In the genomic region with DNA sequence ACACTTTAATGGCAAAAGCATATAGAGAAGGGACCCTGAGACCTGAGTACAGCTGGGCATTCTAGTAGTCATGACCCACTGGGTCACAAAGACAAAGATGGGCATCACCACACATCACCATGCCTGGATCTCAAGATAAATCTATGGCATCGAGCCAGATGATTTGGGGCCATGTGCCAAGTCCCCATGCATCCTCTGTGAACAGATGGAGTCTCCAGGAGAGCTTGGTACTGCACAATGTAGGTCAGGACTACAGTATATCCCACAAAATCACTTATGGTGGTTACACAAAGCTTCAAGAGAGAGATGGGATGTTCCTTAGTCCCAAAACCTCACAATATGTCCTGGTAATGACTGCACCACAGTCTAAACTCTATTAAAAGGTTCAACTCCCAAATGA, we compare ENCODE assay signal across 19 mouse cellular contexts.
DNase-seq lines count a peak whose midpoint lies in the region; ATAC-seq lines count a peak whose summit lies in the region.
"Had no signal": no experiment of that assay in that cellular context is flagged by ENCODE, and none has a peak within 500 bp of the region (broad histone marks: within the 10 kb centered on the region; RNA-seq: fewer than 3 reads in every experiment).

No protein-coding gene starts in this region.

- no peaks in the 10 kb centered on the region; the same call in 1 of the 2 replicates for H3K4me1 ChIP-seq in midbrain, embryonic 14.5 days (ENCODE audit: control insufficient read depth, insufficient read depth, low read length)
- no peaks in the 10 kb centered on the region; the same call in 1 of the 2 replicates for H3K4me1 ChIP-seq in midbrain, embryonic 15.5 days
- H3K4me1 ChIP-seq: neural tube, embryonic 12.5 days had no signal

- H3K4me3 ChIP-seq in midbrain, embryonic 14.5 days (replicated peaks; ENCODE audit: low read depth, low read length), result no peak overlapping the region
- no peak overlapping the region for H3K4me3 ChIP-seq in midbrain, embryonic 15.5 days
- H3K4me3 ChIP-seq: embryonic facial prominence, embryonic 13.5 days; kidney, embryonic 15.5 days; limb, embryonic 12.5 days; midbrain, embryonic 13.5 days; neural tube, embryonic 12.5 days had no signal

- peak; percentile 51 for ATAC-seq in frontal cortex, adult (ENCODE audit: low TSS enrichment)
- no peak; the same call in 1 of the 2 replicates for ATAC-seq in midbrain, embryonic 14.5 days (ENCODE audit: low FRiP score, low TSS enrichment)
- ATAC-seq in midbrain, embryonic 15.5 days (replicated peaks), result no peak
- ATAC-seq: inflammation-experienced regulatory T-cells, adult 6 months; midbrain, embryonic 13.5 days had no signal

- H3K27ac ChIP-seq in midbrain, embryonic 14.5 days (replicated peaks; ENCODE audit: low read depth, low read length), result 0 out of 2 replicates have a peak overlapping the region, but pooled peaks have one; percentile 3
- H3K27ac ChIP-seq in midbrain, embryonic 15.5 days, result no peak overlapping the region
- H3K27ac ChIP-seq: embryonic facial prominence, embryonic 13.5 days; kidney, embryonic 15.5 days; limb, embryonic 12.5 days; macrophage; midbrain, embryonic 13.5 days; neural tube, embryonic 12.5 days had no signal

- no peak overlapping the region for H3K9ac ChIP-seq in midbrain, embryonic 14.5 days (replicated peaks; ENCODE audit: low read length)
- H3K9ac ChIP-seq in midbrain, embryonic 15.5 days, result no peak overlapping the region
- H3K9ac ChIP-seq: embryonic facial prominence, embryonic 13.5 days; kidney, embryonic 15.5 days; limb, embryonic 12.5 days; midbrain, embryonic 13.5 days; neural tube, embryonic 12.5 days had no signal

- no peaks in the 10 kb centered on the region for H3K36me3 ChIP-seq in midbrain, embryonic 14.5 days (ENCODE audit: control insufficient read depth, insufficient read depth, low read length)
- H3K36me3 ChIP-seq in midbrain, embryonic 15.5 days (replicated peaks), result no peaks in the 10 kb centered on the region
- H3K36me3 ChIP-seq: embryonic facial prominence, embryonic 13.5 days; kidney, embryonic 15.5 days; limb, embryonic 12.5 days; midbrain, embryonic 13.5 days; neural tube, embryonic 12.5 days had no signal

- no peak for DNase-seq in frontal cortex, postnatal 14 days (ENCODE audit: low spot score in 2 of 2)
- DNase-seq in midbrain, embryonic 14.5 days, result peak; percentile 24
- peak; percentile 93 for DNase-seq in cerebellum, adult 11-12 months
- DNase-seq in cerebellum, postnatal 4 days (ENCODE audit: low spot score in 2 of 2), result peak; percentile 41 to 81
- no peak for DNase-seq in gastrocnemius, postnatal 4 days (ENCODE audit: low spot score in 2 of 2)
- DNase-seq in layer of hippocampus, postnatal 14 days (ENCODE audit: low spot score in 2 of 2), result no peak
- DNase-seq: adrenal gland, postnatal 14 days; gastrocnemius, postnatal 36 days; layer of hippocampus, adult 9-11 months; thymus, adult 18-20 months had no signal

- H3K27me3 ChIP-seq in midbrain, embryonic 14.5 days (ENCODE audit: control insufficient read depth, insufficient read depth, low read length), result no peaks in the 10 kb centered on the region
- no peaks in the 10 kb centered on the region for H3K27me3 ChIP-seq in midbrain, embryonic 15.5 days (replicated peaks)
- H3K27me3 ChIP-seq: embryonic facial prominence, embryonic 13.5 days; kidney, embryonic 15.5 days; limb, embryonic 12.5 days; midbrain, embryonic 13.5 days; neural tube, embryonic 12.5 days had no signal

- H3K9me3 ChIP-seq in midbrain, embryonic 14.5 days (ENCODE audit: control insufficient read depth, low read length), result no peaks in the 10 kb centered on the region
- H3K9me3 ChIP-seq in midbrain, embryonic 15.5 days, result no peaks in the 10 kb centered on the region
- H3K9me3 ChIP-seq: embryonic facial prominence, embryonic 13.5 days; kidney, embryonic 15.5 days; limb, embryonic 12.5 days; midbrain, embryonic 13.5 days; neural tube, embryonic 12.5 days had no signal

- H3K4me2 ChIP-seq in midbrain, embryonic 14.5 days (ENCODE audit: low read length), result no peak overlapping the region
- H3K4me2 ChIP-seq in midbrain, embryonic 15.5 days, result no peak overlapping the region
- H3K4me2 ChIP-seq: embryonic facial prominence, embryonic 13.5 days; kidney, embryonic 15.5 days; limb, embryonic 12.5 days; midbrain, embryonic 13.5 days; neural tube, embryonic 12.5 days had no signal

- WGBS in midbrain, embryonic 14.5 days, result 82% methylated on average over 1 of the region's 1 CpGs
- 88% methylated on average over 1 of the region's 1 CpGs for WGBS in midbrain, embryonic 15.5 days

Comparison
In these comparisons a context has a peak if more than half of its experiments do, and no peak if none do; other contexts are left out.
1. DNase-seq: peak in midbrain, embryonic 14.5 days (single experiment), cerebellum, adult 11-12 months (single experiment) and cerebellum, postnatal 4 days (2 of 2); none in frontal cortex, postnatal 14 days (0 of 2), gastrocnemius, postnatal 4 days (0 of 2) and layer of hippocampus, postnatal 14 days (0 of 2).